In genomic region chr5:33983309-33984121, GRCm38 (mm10) we compare ENCODE assay signal across 8 mouse cellular contexts. TPM values are rescaled to one million over a fixed set of nuclear protein-coding genes. Genes with fewer than 3 reads are reported as not detected.
DNase-seq lines count a peak whose midpoint lies in the region; ATAC-seq and TF ChIP-seq lines count a peak whose summit lies in the region.

Gene Gm1673 (plus strand): TSS chr5:33983433.

- peaks cover 14% of the 10 kb centered on the region for H3K27me3 ChIP-seq in heart, embryonic 13.5 days (replicated peaks)
- peaks cover 57% of the 10 kb centered on the region for H3K27me3 ChIP-seq in liver, embryonic 13.5 days
- no peaks in the 10 kb centered on the region for H3K27me3 ChIP-seq in neural tube, embryonic 12.5 days (replicated peaks)

- DNase-seq in B cell, adult 2 months: peak; percentile 59 to 62
- peak; percentile 87 for DNase-seq in kidney, postnatal 14 days
- DNase-seq in liver, embryonic 13.5 days: peak; percentile 22
- DNase-seq in testis, postnatal 14 days (ENCODE audit: low spot score): peak; percentile 90

- TF ChIP-seq CTCF in bone marrow macrophage, adult 2 months (IDR thresholded peaks at IDR 0.05; ENCODE audit: low read depth, low read length): no peak; the same call in 1 of the 2 replicates
- TF ChIP-seq CTCF in embryonic fibroblast, embryonic 13.5 days (IDR thresholded peaks at IDR 0.05; ENCODE audit: borderline replicate concordance, insufficient read depth, low read length): 0 out of 2 replicates have a peak, but pooled peaks have one; percentile 0

- H3K4me3 ChIP-seq in bone marrow macrophage, adult 2 months (ENCODE audit: insufficient read depth, low read length): peak within 1 kb of the TSS; percentile 72
- H3K4me3 ChIP-seq in embryonic fibroblast, embryonic 13.5 days (ENCODE audit: insufficient read depth, low read length): peak within 1 kb of the TSS; percentile 73
- peak within 1 kb of the TSS; percentile 89 for H3K4me3 ChIP-seq in heart, embryonic 13.5 days
- peak within 1 kb of the TSS; percentile 60 for H3K4me3 ChIP-seq in liver, embryonic 13.5 days (replicated peaks)
- H3K4me3 ChIP-seq in neural tube, embryonic 12.5 days: peak within 1 kb of the TSS; percentile 91

- peak within 1 kb of the TSS; percentile 89 for H3K9ac ChIP-seq in heart, embryonic 13.5 days
- peak within 1 kb of the TSS; percentile 39 for H3K9ac ChIP-seq in liver, embryonic 13.5 days
- H3K9ac ChIP-seq in neural tube, embryonic 12.5 days: peak within 1 kb of the TSS; percentile 92

- H3K9me3 ChIP-seq in heart, embryonic 13.5 days: no peaks in the 10 kb centered on the region
- H3K9me3 ChIP-seq in liver, embryonic 13.5 days (replicated peaks): no peaks in the 10 kb centered on the region
- H3K9me3 ChIP-seq in neural tube, embryonic 12.5 days: no peaks in the 10 kb centered on the region

- TF ChIP-seq POLR2A in bone marrow macrophage, adult 2 months (IDR thresholded peaks at IDR 0.05; ENCODE audit: borderline replicate concordance, low read depth, low read length): no peak
- peak; percentile 71 for TF ChIP-seq POLR2A in embryonic fibroblast, embryonic 13.5 days (IDR thresholded peaks at IDR 0.05; ENCODE audit: low read depth, low read length)

- no peak within 1 kb of the TSS for H3K27ac ChIP-seq in bone marrow macrophage, adult 2 months (ENCODE audit: insufficient read depth, low read depth, low read length)
- peak within 1 kb of the TSS; percentile 28; the same call in 1 of the 2 replicates for H3K27ac ChIP-seq in embryonic fibroblast, embryonic 13.5 days (ENCODE audit: insufficient read depth, low read length)
- H3K27ac ChIP-seq in heart, embryonic 13.5 days (replicated peaks): peak within 1 kb of the TSS; percentile 48
- no peak within 1 kb of the TSS for H3K27ac ChIP-seq in liver, embryonic 13.5 days
- peak within 1 kb of the TSS; percentile 74 for H3K27ac ChIP-seq in neural tube, embryonic 12.5 days

- WGBS in heart, embryonic 13.5 days: under 1% methylated on average over 84 of the region's 88 CpGs
- WGBS in liver, embryonic 13.5 days (ENCODE audit: insufficient replicate concordance): 2% methylated on average over 84 of the region's 88 CpGs
- WGBS in neural tube, embryonic 12.5 days: under 1% methylated on average over 88 of the region's 88 CpGs

- 0 out of 2 replicates have a peak, but pooled peaks cover 6% of the 10 kb centered on the region for H3K36me3 ChIP-seq in heart, embryonic 13.5 days
- no peaks in the 10 kb centered on the region for H3K36me3 ChIP-seq in liver, embryonic 13.5 days
- H3K36me3 ChIP-seq in neural tube, embryonic 12.5 days: peaks cover 11% of the 10 kb centered on the region; the same call in 1 of the 2 replicates

- peak; percentile 57 for ATAC-seq in heart, embryonic 13.5 days (ENCODE audit: extremely low read depth, insufficient number of reproducible peaks, low FRiP score, low TSS enrichment)
- ATAC-seq in liver, embryonic 13.5 days (ENCODE audit: low read depth): peak; percentile 41
- ATAC-seq in neural tube, embryonic 12.5 days (ENCODE audit: low FRiP score, low read depth): peak; percentile 89

- H3K4me2 ChIP-seq in heart, embryonic 13.5 days: peak within 1 kb of the TSS; percentile 97
- H3K4me2 ChIP-seq in liver, embryonic 13.5 days: peak within 1 kb of the TSS; percentile 73
- H3K4me2 ChIP-seq in neural tube, embryonic 12.5 days (replicated peaks): peak within 1 kb of the TSS; percentile 85

- H3K4me1 ChIP-seq in bone marrow macrophage, adult 2 months (ENCODE audit: control insufficient read depth, insufficient read depth, low read length): peaks cover 7% of the 10 kb centered on the region
- 0 out of 2 replicates have a peak, but pooled peaks cover 3% of the 10 kb centered on the region for H3K4me1 ChIP-seq in embryonic fibroblast, embryonic 13.5 days (ENCODE audit: control insufficient read depth, insufficient read depth, low read length)
- peaks cover 10% of the 10 kb centered on the region for H3K4me1 ChIP-seq in heart, embryonic 13.5 days
- peaks cover 11% of the 10 kb centered on the region; the same call in 1 of the 2 replicates for H3K4me1 ChIP-seq in liver, embryonic 13.5 days (replicated peaks)
- peaks cover 21% of the 10 kb centered on the region for H3K4me1 ChIP-seq in neural tube, embryonic 12.5 days

RNA-seq across cellular contexts. Expression of gene Gm1673, which starts in this region (rescaled TPM):
- 14.0 and 21.6 TPM in 2 replicates for polyA plus RNA-seq in bone marrow macrophage, adult 2 months (2012; ENCODE audit: insufficient read depth, insufficient read length, missing spikeins)
- 9.6 and 15.7 TPM in 2 replicates for polyA plus RNA-seq in embryonic fibroblast, embryonic 13.5 days (2011; ENCODE audit: insufficient read length, low read depth, missing spikeins)
- polyA plus RNA-seq in heart, embryonic 13.5 days (2015; fragmentation: Nextera tagmentation; extraction: Ambion mirVana): 81.5 and 82.8 TPM in 2 replicates
- 5.0 and 7.0 TPM in 2 replicates for polyA plus RNA-seq in liver, embryonic 13.5 days (2015; fragmentation: Nextera tagmentation; extraction: Ambion mirVana)
- 384 and 439 TPM in 2 replicates for polyA plus RNA-seq in neural tube, embryonic 12.5 days (2016; fragmentation: Nextera tagmentation; extraction: Ambion mirVana)

Comparison
In these comparisons a context has a peak if more than half of its experiments do, and no peak if none do; other contexts are left out.
1. DNase-seq: peak in every context shown above with its lines; median percentile 90 in testis, postnatal 14 days; 87 in kidney, postnatal 14 days; 60 in B cell, adult 2 months; 22 in liver, embryonic 13.5 days.
2. H3K27ac ChIP-seq: peak in embryonic fibroblast, embryonic 13.5 days (single experiment), heart, embryonic 13.5 days (single experiment) and neural tube, embryonic 12.5 days (single experiment); none in bone marrow macrophage, adult 2 months (single experiment) and liver, embryonic 13.5 days (single experiment).
3. H3K9ac ChIP-seq: peak in every context shown above with its lines; median percentile 92 in neural tube, embryonic 12.5 days; 89 in heart, embryonic 13.5 days; 39 in liver, embryonic 13.5 days.
4. Peak in every context shown above with its lines, with median percentiles within 50 percentile points of each other: H3K4me3 ChIP-seq, ATAC-seq and H3K4me2 ChIP-seq.